Mouse (Mus musculus) lung, adult 2 months (tissue): ENCODE results near the gene B9d2. TPM values are rescaled to one million over a fixed set of nuclear protein-coding genes. Genes with fewer than 3 reads are reported as not detected.

ENCODE experiments used
- DNase-seq: peaks from one replicate; pipeline ENCODE4 v3.0.0; 2022
- H3K4me1 ChIP-seq: fragments of 200-500 bp; 2 replicates; pipeline ENCODE4 v1.6.1; 2011; ENCODE audit warnings: low read length; ENCODE audit not compliant: control insufficient read depth, insufficient read depth
- H3K4me3 ChIP-seq: fragments of 200-500 bp; replicated peaks from 2 replicates; pipeline ENCODE3; 2011; ENCODE audit warnings: low read depth, mild to moderate bottlenecking, control low read depth, low read length; ENCODE audit errors: extremely low read depth
- CTCF ChIP-seq: fragments of 200-500 bp; IDR thresholded peaks from 2 replicates; pipeline ENCODE4 v1.5.1; 2011; ENCODE audit warnings: mild to moderate bottlenecking, low read length, control low read depth; ENCODE audit not compliant: insufficient read depth
- POLR2A ChIP-seq: fragments of 200-500 bp; IDR thresholded peaks from 2 replicates; pipeline ENCODE4 v1.6.1; 2011; ENCODE audit warnings: low read depth, mild to moderate bottlenecking, control low read depth, low read length, borderline replicate concordance; ENCODE audit errors: extremely low read depth
- WGBS: fragments of 180-500 bp; shearing (Covaris S2); methylation state at CpG from one replicate; pipeline ENCODE4 v1.1.7; 2018; 5-methylcytosine and 5-hydroxymethylcytosine counted together
- polyA plus RNA-seq: library from polyadenylated mRNA; depleted of rRNA; stranded (reverse); fragments of >200 nt; gene quantifications from 2 replicates; pipeline ENCODE4 v1.2.3, GENCODE M21; 2012

B9d2 gene
- polyA plus RNA-seq, 1 experiment: 53.4 TPM

GRCm38 (mm10) chr7:25699851-25700250, 19.3 kb downstream of the B9d2 start:
- 69% methylated on average over 13 of the region's 13 CpGs for WGBS
- H3K4me1 ChIP-seq: no peaks in the 10 kb centered on the region
- TF ChIP-seq CTCF: no peak
- no peak overlapping the region for H3K4me3 ChIP-seq
- no peak for DNase-seq

GRCm38 (mm10) chr7:25700732-25701131, 20.2 kb downstream of the B9d2 start:
- no peak for DNase-seq
- WGBS: 77% methylated on average over 12 of the region's 12 CpGs
- TF ChIP-seq CTCF: peak; percentile 44; the same call in 1 of the 2 replicates
- TF ChIP-seq POLR2A: no peak

DNA sequence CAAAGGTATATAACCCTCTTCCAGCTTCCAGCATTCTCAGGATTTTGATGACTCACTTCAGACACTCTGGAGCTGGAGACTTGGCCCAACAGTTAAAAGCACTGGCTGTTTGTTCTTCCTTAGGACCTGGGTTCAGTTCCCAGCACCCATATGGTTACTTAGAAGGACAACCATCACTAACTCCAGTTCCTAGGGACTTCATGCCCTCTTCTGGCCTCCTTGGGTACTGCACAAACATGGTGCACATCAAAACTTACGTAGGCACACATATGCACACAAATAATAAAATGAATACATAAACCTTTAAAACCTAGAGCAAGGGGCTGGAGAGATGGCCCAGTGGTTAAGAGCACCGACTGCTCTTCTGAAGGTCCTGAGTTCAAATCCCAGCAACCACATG, 21.8 kb downstream of the B9d2 start:
- TF ChIP-seq POLR2A: no peak
- TF ChIP-seq CTCF: no peak
- H3K4me3 ChIP-seq: no peak overlapping the region
- DNase-seq: no peak
- H3K4me1 ChIP-seq: peaks cover 11% of the 10 kb centered on the region
- 99% methylated on average over 2 of the region's 2 CpGs for WGBS

More at GRCm38 (mm10) chr7:25700732-25701131, 20.2 kb downstream of the B9d2 start:
- H3K4me1 ChIP-seq: no peaks in the 10 kb centered on the region
- H3K4me3 ChIP-seq: no peak overlapping the region

- no peak overlapping the region for H3K4me3 ChIP-seq
- no peak for DNase-seq
- no peak for TF ChIP-seq POLR2A
- TF ChIP-seq CTCF: no peak
- H3K4me1 ChIP-seq: peaks cover 18% of the 10 kb centered on the region
- 62% methylated on average over 10 of the region's 10 CpGs for WGBS
Measured at GRCm38 (mm10) chr7:25703793-25704494, 23.4 kb downstream of the B9d2 start.

DNA sequence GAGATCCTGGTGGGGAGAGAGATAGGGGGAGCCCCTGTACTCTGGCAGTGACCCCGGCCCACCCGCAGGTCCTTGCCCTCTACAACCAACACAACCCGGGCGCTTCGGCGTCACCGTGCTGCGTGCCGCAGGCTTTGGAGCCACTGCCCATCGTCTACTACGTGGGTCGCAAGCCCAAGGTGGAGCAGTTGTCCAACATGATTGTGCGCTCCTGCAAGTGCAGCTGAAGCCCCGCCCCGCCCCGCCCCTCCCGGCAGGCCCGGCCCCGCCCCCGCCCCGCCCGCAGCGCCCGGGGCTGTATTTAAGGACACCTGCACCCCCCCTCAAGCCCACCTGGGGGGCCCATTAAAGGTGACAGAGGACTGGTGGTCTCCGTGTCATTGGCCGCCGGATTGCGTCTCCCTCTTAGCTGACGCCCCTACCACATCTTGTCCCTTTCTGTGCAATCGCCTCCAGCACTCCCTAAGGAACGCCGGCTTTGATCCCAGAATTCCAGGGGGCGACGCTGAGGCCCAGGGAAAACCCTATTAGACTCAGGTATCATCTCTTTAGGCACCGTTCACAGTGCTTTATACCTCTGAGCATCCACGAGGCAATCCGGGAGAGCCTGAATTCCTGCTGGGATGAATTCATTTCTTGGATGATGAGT, 24.3 kb downstream of the B9d2 start:
- WGBS: 57% methylated on average over 37 of the region's 37 CpGs
- H3K4me3 ChIP-seq: no peak overlapping the region

DNA sequence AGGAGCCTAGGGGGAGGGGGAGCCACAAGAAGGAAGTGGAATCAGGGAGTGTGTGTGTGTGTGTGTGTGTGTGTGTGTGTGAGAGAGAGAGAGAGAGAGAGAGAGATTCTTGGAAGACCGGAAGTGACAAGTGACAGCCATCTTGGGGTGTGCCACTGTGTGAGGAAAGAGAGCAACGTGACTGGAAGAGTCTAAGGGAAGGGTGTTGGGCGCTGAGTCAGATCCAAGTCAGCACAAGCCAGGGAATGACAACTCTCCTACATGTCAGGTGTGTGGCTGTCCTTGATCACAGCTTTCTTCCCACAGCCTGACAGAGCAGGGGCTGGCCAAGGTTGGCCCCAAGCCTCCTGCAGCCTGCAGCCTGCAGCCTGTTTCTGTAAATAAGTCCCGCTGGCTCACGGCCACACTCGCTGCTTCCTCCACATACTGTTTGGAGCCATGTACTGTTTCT, 25.2 kb downstream of the B9d2 start:
- no peak for DNase-seq
- TF ChIP-seq POLR2A: no peak
- TF ChIP-seq CTCF: no peak
- H3K4me1 ChIP-seq: peaks cover 29% of the 10 kb centered on the region
- no peak overlapping the region for H3K4me3 ChIP-seq
- 30% methylated on average over 6 of the region's 6 CpGs for WGBS

More for the DNA sequence above, 24.3 kb downstream of the B9d2 start:
- TF ChIP-seq POLR2A (no peak), CTCF (no peak)
- peaks cover 19% of the 10 kb centered on the region for H3K4me1 ChIP-seq
- no peak for DNase-seq

- TF ChIP-seq POLR2A (no peak), CTCF (no peak)
- H3K4me3 ChIP-seq: no peak overlapping the region
- peaks cover 29% of the 10 kb centered on the region for H3K4me1 ChIP-seq
- no peak for DNase-seq
- 38% methylated on average over 7 of the region's 7 CpGs for WGBS
Measured at GRCm38 (mm10) chr7:25706578-25707170, 26.1 kb downstream of the B9d2 start.

- peaks cover 29% of the 10 kb centered on the region for H3K4me1 ChIP-seq
Measured at GRCm38 (mm10) chr7:25707581-25708292, 27.2 kb downstream of the B9d2 start.

DNA sequence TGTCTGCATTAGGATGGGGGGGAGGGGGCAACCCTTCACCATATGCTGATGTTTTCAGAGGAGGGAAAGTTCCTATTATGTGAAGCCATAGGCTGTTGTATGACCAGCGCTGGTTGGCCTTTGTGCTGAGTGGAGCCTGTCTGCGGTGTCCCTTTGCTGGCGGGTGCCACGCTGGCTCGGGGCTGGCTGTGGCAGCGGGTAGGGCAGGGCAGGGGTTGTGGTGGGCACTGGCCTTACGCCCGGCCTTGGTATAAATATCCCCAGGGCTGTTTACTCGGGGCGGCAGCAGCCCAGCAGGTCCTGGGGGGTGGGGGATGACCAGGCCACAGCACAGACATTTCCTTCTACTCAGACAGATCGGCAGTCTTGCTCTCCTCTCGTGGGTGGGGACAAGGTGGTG, 29.4 kb downstream of the B9d2 start:
- no peak for TF ChIP-seq POLR2A
- no peak for TF ChIP-seq CTCF
- Histone ChIP-seq H3K4me1 (peaks cover 29% of the 10 kb centered on the region), H3K4me3 (no peak overlapping the region)
- no peak for DNase-seq
- WGBS: 15% methylated on average over 12 of the region's 12 CpGs

More at GRCm38 (mm10) chr7:25707581-25708292, 27.2 kb downstream of the B9d2 start:
- WGBS: 24% methylated on average over 15 of the region's 15 CpGs
- TF ChIP-seq CTCF: no peak
- no peak; the same call in 1 of the 2 replicates for TF ChIP-seq POLR2A
- peak; percentile 48 for DNase-seq
- H3K4me3 ChIP-seq: peak overlapping the region; percentile 0
